Mouse (Mus musculus) macrophage (primary cell): ENCODE results near the gene Rai1. TPM values are rescaled to one million over a fixed set of nuclear protein-coding genes. Genes with fewer than 3 reads are reported as not detected.

Experiments
- polyA plus RNA-seq: library from polyadenylated mRNA; stranded (reverse); fragments of 250-400 nt; gene quantifications from 3 replicates; pipeline ENCODE4 v1.2.4, GENCODE M21; 2018; ENCODE audit warnings: inconsistent platforms

The Rai1 gene
- polyA plus RNA-seq, 1 experiment from 2014 or later, result 10.5 TPM

Other genes starting within 250 kb of the Rai1 start
- gene Med9, start 156.8 kb upstream of the Rai1 start, polyA plus RNA-seq, result 9.6 to 21.8 TPM (median 14.7 TPM) in 3 replicates
- gene Rasd1, start 140.1 kb upstream of the Rai1 start, polyA plus RNA-seq, result 0.09 TPM in 1 of 3 replicates, not detected in the others
- gene Pemt, start 58.5 kb upstream of the Rai1 start, polyA plus RNA-seq, result 0.36 to 2.6 TPM (median 1.5 TPM) in 3 replicates
- gene Srebf1, start 117.6 kb downstream of the Rai1 start, polyA plus RNA-seq, result 15.2 to 30.9 TPM (median 30.6 TPM) in 3 replicates
- 8.1 to 12.3 TPM (median 11.2 TPM) in 3 replicates for gene Tom1l2, start 247.9 kb downstream of the Rai1 start, polyA plus RNA-seq
- 0.12 TPM in 1 of 3 replicates, not detected in the others for gene Drc3, start 248.3 kb downstream of the Rai1 start, polyA plus RNA-seq